Mouse (Mus musculus): Measurements from ENCODE around the gene Mrap2.

DNA sequence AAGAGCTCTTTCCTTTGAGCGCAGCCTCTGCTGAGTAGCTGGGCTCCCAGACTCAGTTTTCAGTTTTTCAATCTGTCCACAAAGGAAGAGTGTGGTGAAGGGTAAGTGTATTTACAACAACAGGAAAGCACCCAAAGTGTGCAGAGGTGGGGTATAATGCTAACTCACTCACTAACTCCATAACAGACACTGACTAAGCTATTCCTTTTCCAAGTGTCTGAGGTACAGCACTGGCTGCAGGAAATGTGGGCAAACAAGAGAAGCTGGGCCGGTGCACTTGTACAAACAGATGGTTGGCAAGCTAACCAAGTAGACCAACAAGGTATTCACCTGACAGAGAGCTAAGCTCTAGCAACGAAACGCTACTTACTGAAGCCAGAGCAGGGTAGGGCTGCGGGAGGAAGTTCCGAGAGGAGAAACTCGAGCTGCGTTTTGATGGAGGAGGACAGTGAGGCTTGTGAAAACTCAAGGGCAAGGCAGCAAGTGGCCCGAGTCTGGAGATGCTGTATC lies 66.8 kb downstream of the Mrap2 start:
- no peak for TF ChIP-seq CTCF (IDR thresholded peaks at IDR 0.05; ENCODE audit: low read depth, low read length)
- no peak for TF ChIP-seq EP300 (IDR thresholded peaks at IDR 0.05; ENCODE audit: insufficient read depth, low read depth, low read length)
- TF ChIP-seq POLR2A (IDR thresholded peaks at IDR 0.05; ENCODE audit: insufficient read depth, low read length), result no peak

Measured in ES-Bruce4 (cell line).